In the genomic region with DNA sequence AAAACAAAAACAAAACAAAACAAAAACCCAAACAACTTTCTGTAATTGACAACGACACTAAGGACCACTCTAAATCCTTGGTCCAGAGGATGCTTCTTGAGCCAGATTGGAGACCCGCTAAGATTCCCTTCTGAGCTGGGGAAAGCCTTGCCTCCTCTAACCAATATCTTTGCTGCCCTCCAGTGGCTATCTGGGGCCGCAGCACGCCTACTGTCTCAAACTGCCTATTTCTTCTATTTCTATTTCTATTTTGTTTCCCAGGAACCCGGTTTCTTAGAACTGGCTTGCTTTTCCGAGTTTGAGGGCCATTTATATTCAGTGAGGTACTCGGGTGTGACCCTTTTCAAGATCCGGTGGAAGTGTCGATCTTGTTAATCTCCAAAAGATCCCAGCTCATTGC, we compare ENCODE assay signal across 8 mouse cellular contexts. TPM values are rescaled to one million over a fixed set of nuclear protein-coding genes. Genes with fewer than 3 reads are reported as not detected.
DNase-seq lines count a peak whose midpoint lies in the region; ATAC-seq and TF ChIP-seq lines count a peak whose summit lies in the region.

No protein-coding gene starts in this region.

- H3K9ac ChIP-seq in limb, embryonic 12.5 days (replicated peaks) = no peak overlapping the region
- H3K9ac ChIP-seq in midbrain, postnatal 0 days (replicated peaks; ENCODE audit: low read length, poor library complexity, severe bottlenecking) = no peak overlapping the region

- H3K36me3 ChIP-seq in kidney, adult 2 months (ENCODE audit: control insufficient read depth, insufficient read depth, low read length) = no peaks in the 10 kb centered on the region
- no peaks in the 10 kb centered on the region for H3K36me3 ChIP-seq in limb, embryonic 12.5 days
- H3K36me3 ChIP-seq in midbrain, postnatal 0 days (ENCODE audit: insufficient read depth, low read length) = no peaks in the 10 kb centered on the region

- no peak for TF ChIP-seq POLR2A in kidney, adult 2 months (IDR thresholded peaks at IDR 0.05; ENCODE audit: low read depth, low read length)

- peak overlapping the region; percentile 27; the same call in 1 of the 2 replicates for H3K4me2 ChIP-seq in limb, embryonic 12.5 days
- no peak overlapping the region for H3K4me2 ChIP-seq in midbrain, postnatal 0 days (ENCODE audit: low read depth, low read length, poor library complexity, severe bottlenecking)

- H3K4me1 ChIP-seq in kidney, adult 2 months (ENCODE audit: control insufficient read depth, insufficient read depth, low read length) = no peaks in the 10 kb centered on the region
- no peaks in the 10 kb centered on the region for H3K4me1 ChIP-seq in limb, embryonic 12.5 days (replicated peaks)
- no peaks in the 10 kb centered on the region for H3K4me1 ChIP-seq in midbrain, postnatal 0 days (ENCODE audit: insufficient read depth, low read length)

- H3K9me3 ChIP-seq in limb, embryonic 12.5 days = no peaks in the 10 kb centered on the region
- no peaks in the 10 kb centered on the region for H3K9me3 ChIP-seq in midbrain, postnatal 0 days (ENCODE audit: low read length)

- peak; percentile 35 to 60 for DNase-seq in urinary bladder, adult 18-20 months (ENCODE audit: low spot score in 2 of 2)
- DNase-seq in urinary bladder, postnatal 10 days (ENCODE audit: low spot score) = no peak
- DNase-seq in cerebellum, postnatal 10 days = peak; percentile 91 to 93
- DNase-seq in gastrocnemius, adult 2 months = peak; percentile 75
- peak; percentile 75 for DNase-seq in kidney, adult 2 months
- peak; percentile 89 for DNase-seq in midbrain, postnatal 0 days (ENCODE audit: low spot score)
- DNase-seq in spleen, postnatal 14 days (ENCODE audit: low spot score in 2 of 2) = peak; percentile 18 to 60

- WGBS in kidney, adult 2 months = 7% methylated on average over 9 of the region's 9 CpGs
- WGBS in limb, embryonic 12.5 days = 15% methylated on average over 9 of the region's 9 CpGs
- 9% methylated on average over 9 of the region's 9 CpGs for whole genome bisulfite sequencing in midbrain, postnatal 0 days

- H3K27ac ChIP-seq in gastrocnemius, adult 2 months = no peak overlapping the region
- no peak overlapping the region for H3K27ac ChIP-seq in kidney, adult 2 months (ENCODE audit: insufficient read depth, low read depth, low read length)
- no peak overlapping the region for H3K27ac ChIP-seq in limb, embryonic 12.5 days
- no peak overlapping the region for H3K27ac ChIP-seq in midbrain, postnatal 0 days (ENCODE audit: low read depth, low read length)

- TF ChIP-seq CTCF in gastrocnemius, adult 2 months (IDR thresholded peaks at IDR 0.05) = no peak; the same call in none of the 2 replicates
- peak; percentile 87 for TF ChIP-seq CTCF in kidney, adult 2 months (conservative IDR thresholded peaks at IDR 0.05; ENCODE audit: insufficient read depth, insufficient read length, low read depth, low read length)
- TF ChIP-seq CTCF in midbrain, postnatal 0 days (IDR thresholded peaks at IDR 0.05) = peak; percentile 93

- no peaks in the 10 kb centered on the region for H3K27me3 ChIP-seq in kidney, adult 2 months (replicated peaks; ENCODE audit: control insufficient read depth, insufficient read depth, low read length)
- H3K27me3 ChIP-seq in limb, embryonic 12.5 days = no peaks in the 10 kb centered on the region
- H3K27me3 ChIP-seq in midbrain, postnatal 0 days (ENCODE audit: insufficient read depth, low read length) = no peaks in the 10 kb centered on the region

- intact Hi-C loops in gastrocnemius, adult 2 months (cut with DNase I) = loop anchor here (1.0 to 5.0 kb wide), 3 partner anchors 154 to 316 kb away; no protein-coding TSS in a partner anchor

- no peak overlapping the region for H3K4me3 ChIP-seq in gastrocnemius, adult 2 months
- H3K4me3 ChIP-seq in kidney, adult 2 months (ENCODE audit: insufficient read depth, low read depth, low read length) = no peak overlapping the region
- H3K4me3 ChIP-seq in limb, embryonic 12.5 days (replicated peaks) = no peak overlapping the region
- no peak overlapping the region for H3K4me3 ChIP-seq in midbrain, postnatal 0 days (ENCODE audit: low read depth, low read length)

- ATAC-seq in limb, embryonic 12.5 days (ENCODE audit: insufficient number of reproducible peaks, insufficient read depth, low FRiP score, low TSS enrichment, low read depth) = no peak; the same call in 1 of the 2 replicates
- no peak; the same call in 1 of the 2 replicates for ATAC-seq in midbrain, postnatal 0 days (ENCODE audit: low FRiP score)

RNA-seq across cellular contexts. Expression of a gene that starts 23.6 kb away (rescaled TPM):
- total RNA-seq in gastrocnemius, adult 2 months (2021) = under 1 TPM in 1 of 2 experiments, not detected in 1; 0.33 TPM
- polyA plus RNA-seq in kidney, adult 2 months (2012; rRNA removed) = 1.7 and 2.0 TPM in 2 replicates
- 1.8 and 2.2 TPM in 2 replicates for polyA plus RNA-seq in limb, embryonic 12.5 days (2016; fragmentation: Nextera tagmentation; extraction: Ambion mirVana)
- 0.28 and 3.1 TPM in 2 replicates for total RNA-seq in midbrain, postnatal 0 days (2014; rRNA removed)
- 0.83 and 1.3 TPM in 2 replicates for polyA plus RNA-seq in midbrain, postnatal 0 days (2015; fragmentation: Nextera tagmentation; extraction: Ambion mirVana)
